Mouse (Mus musculus): ENCODE measurements around the gene Tgfbr3.

Gene Tgfbr3

GRCm38 (mm10) chr5:107150555-107151312, 138.7 kb downstream of the Tgfbr3 start:
- no peak for DNase-seq (ENCODE audit: low read depth, low spot score)

- DNase-seq (ENCODE audit: low read depth, low spot score), result peak; percentile 87
Observed at GRCm38 (mm10) chr5:107147951-107148766, 141.3 kb downstream of the Tgfbr3 start.

- no peak for DNase-seq (ENCODE audit: low read depth, low spot score)
Observed at GRCm38 (mm10) chr5:107147413-107147812, 142.0 kb downstream of the Tgfbr3 start.

- DNase-seq (ENCODE audit: low read depth, low spot score), result no peak
Observed at GRCm38 (mm10) chr5:107146111-107146616, 143.3 kb downstream of the Tgfbr3 start.

- DNase-seq (ENCODE audit: low read depth, low spot score), result no peak
Observed at GRCm38 (mm10) chr5:107145125-107145524, 144.3 kb downstream of the Tgfbr3 start.

GRCm38 (mm10) chr5:107144263-107144843, 145.1 kb downstream of the Tgfbr3 start:
- DNase-seq (ENCODE audit: low read depth, low spot score), result peak; percentile 43

- no peak for DNase-seq (ENCODE audit: low read depth, low spot score)
Observed at GRCm38 (mm10) chr5:107143406-107143805, 146.0 kb downstream of the Tgfbr3 start.

GRCm38 (mm10) chr5:107142791-107143190, 146.6 kb downstream of the Tgfbr3 start:
- DNase-seq (ENCODE audit: low read depth, low spot score), result no peak

- DNase-seq (ENCODE audit: low read depth, low spot score), result no peak
Observed at GRCm38 (mm10) chr5:107141375-107141774, 148.1 kb downstream of the Tgfbr3 start.

- no peak for DNase-seq (ENCODE audit: low read depth, low spot score)
Observed at GRCm38 (mm10) chr5:107139800-107140651, 149.4 kb downstream of the Tgfbr3 start.

- no peak for DNase-seq (ENCODE audit: low read depth, low spot score)
Observed at GRCm38 (mm10) chr5:107133336-107133735, 156.1 kb downstream of the Tgfbr3 start.

GRCm38 (mm10) chr5:107132231-107132630, 157.2 kb downstream of the Tgfbr3 start:
- DNase-seq (ENCODE audit: low read depth, low spot score), result no peak

- DNase-seq (ENCODE audit: low read depth, low spot score), result no peak
Observed at GRCm38 (mm10) chr5:107129304-107129703, 160.1 kb downstream of the Tgfbr3 start.

- DNase-seq (ENCODE audit: low read depth, low spot score), result peak; percentile 42
Observed at GRCm38 (mm10) chr5:107126561-107126960, 162.9 kb downstream of the Tgfbr3 start.

- DNase-seq (ENCODE audit: low read depth, low spot score), result no peak
Observed at GRCm38 (mm10) chr5:107125131-107125530, 164.3 kb downstream of the Tgfbr3 start.

- peak; percentile 12 for DNase-seq (ENCODE audit: low read depth, low spot score)
Observed at GRCm38 (mm10) chr5:107124531-107124930, 164.9 kb downstream of the Tgfbr3 start.

- no peak for DNase-seq (ENCODE audit: low read depth, low spot score)
Observed at GRCm38 (mm10) chr5:107122622-107123021, 166.8 kb downstream of the Tgfbr3 start.

- DNase-seq (ENCODE audit: low read depth, low spot score), result no peak
Observed at GRCm38 (mm10) chr5:107121086-107121485, 168.3 kb downstream of the Tgfbr3 start.

GRCm38 (mm10) chr5:107120624-107121023, 168.8 kb downstream of the Tgfbr3 start:
- DNase-seq (ENCODE audit: low read depth, low spot score), result peak; percentile 19

GRCm38 (mm10) chr5:107119896-107120295, 169.5 kb downstream of the Tgfbr3 start:
- DNase-seq (ENCODE audit: low read depth, low spot score), result peak; percentile 15

GRCm38 (mm10) chr5:107116821-107117220, 172.6 kb downstream of the Tgfbr3 start:
- DNase-seq (ENCODE audit: low read depth, low spot score), result no peak
